Mouse (Mus musculus) intestine, postnatal 0 days (tissue): Measurements from ENCODE around the gene Abtb2. TPM values are rescaled to one million over a fixed set of nuclear protein-coding genes. Genes with fewer than 3 reads are reported as not detected.
A peak's percentile ranks its signal among the peaks of the same experiment; 100 is the strongest.

Experiments
- ATAC-seq: fragments of 200-750 bp; cut with Nextera tagmentation; 2 replicates; pipeline ENCODE4 v1.8.0; 2017; ENCODE audit warnings: mild to moderate bottlenecking, moderate TSS enrichment, moderate library complexity
- H3K27ac ChIP-seq: fragments of 300-500 bp; sonication (generic); 2 replicates; pipeline ENCODE4 v1.5.1; 2014; ENCODE audit warnings: mild to moderate bottlenecking, low read depth, low read length, moderate library complexity
- H3K27me3 ChIP-seq: fragments of 300-500 bp; sonication (generic); replicated peaks from 2 replicates; pipeline ENCODE4 v1.6.1; 2014; ENCODE audit warnings: low read length, mixed read lengths; ENCODE audit not compliant: control insufficient read depth, insufficient read depth
- H3K36me3 ChIP-seq: fragments of 300-500 bp; sonication (generic); 2 replicates; pipeline ENCODE4 v1.6.1; 2014; ENCODE audit warnings: mild to moderate bottlenecking, moderate library complexity; ENCODE audit not compliant: control insufficient read depth, insufficient read depth
- H3K4me1 ChIP-seq: fragments of 300-500 bp; sonication (generic); replicated peaks from 2 replicates; pipeline ENCODE4 v1.6.1; 2014; ENCODE audit warnings: antibody characterized with exemption, low read length, mixed read lengths; ENCODE audit not compliant: control insufficient read depth, insufficient read depth
- H3K4me2 ChIP-seq: fragments of 300-500 bp; sonication (generic); replicated peaks from 2 replicates; pipeline ENCODE4 v1.6.1; 2014; ENCODE audit warnings: low read depth, mild to moderate bottlenecking, moderate library complexity
- H3K4me3 ChIP-seq: fragments of 300-500 bp; sonication (generic); 2 replicates; pipeline ENCODE4 v1.5.1; 2014; ENCODE audit warnings: low read depth, low read length
- H3K9ac ChIP-seq: fragments of 300-500 bp; sonication (generic); 2 replicates; pipeline ENCODE4 v1.6.1; 2014; ENCODE audit warnings: mild to moderate bottlenecking, low read depth, low read length
- H3K9me3 ChIP-seq: fragments of 300-500 bp; sonication (generic); 2 replicates; pipeline ENCODE4 v1.6.1; 2016; ENCODE audit warnings: mixed run types; ENCODE audit not compliant: control insufficient read depth
- CTCF ChIP-seq: sonication (generic); IDR thresholded peaks from 2 replicates; pipeline ENCODE4 v1.5.1; 2016; ENCODE audit warnings: low read depth, mild to moderate bottlenecking, control low read depth, antibody characterized with exemption, moderate library complexity
- WGBS: fragments of 180-500 bp; shearing (Covaris S2); extraction: QIAGEN DNeasy Blood & Tissue Kit; methylation state at CpG from one replicate; pipeline ENCODE4 v1.1.7; 2014; 5-methylcytosine and 5-hydroxymethylcytosine counted together
- polyA plus RNA-seq: library from polyadenylated mRNA; unstranded; fragments of >200 nt; fragmentation: Nextera tagmentation; extraction: Ambion mirVana; gene quantifications from 2 replicates; pipeline ENCODE4 v1.2.1, GENCODE M21; 2015

Gene Abtb2
- polyA plus RNA-seq, 1 experiment from 2014 or later: 3.8 TPM

DNA sequence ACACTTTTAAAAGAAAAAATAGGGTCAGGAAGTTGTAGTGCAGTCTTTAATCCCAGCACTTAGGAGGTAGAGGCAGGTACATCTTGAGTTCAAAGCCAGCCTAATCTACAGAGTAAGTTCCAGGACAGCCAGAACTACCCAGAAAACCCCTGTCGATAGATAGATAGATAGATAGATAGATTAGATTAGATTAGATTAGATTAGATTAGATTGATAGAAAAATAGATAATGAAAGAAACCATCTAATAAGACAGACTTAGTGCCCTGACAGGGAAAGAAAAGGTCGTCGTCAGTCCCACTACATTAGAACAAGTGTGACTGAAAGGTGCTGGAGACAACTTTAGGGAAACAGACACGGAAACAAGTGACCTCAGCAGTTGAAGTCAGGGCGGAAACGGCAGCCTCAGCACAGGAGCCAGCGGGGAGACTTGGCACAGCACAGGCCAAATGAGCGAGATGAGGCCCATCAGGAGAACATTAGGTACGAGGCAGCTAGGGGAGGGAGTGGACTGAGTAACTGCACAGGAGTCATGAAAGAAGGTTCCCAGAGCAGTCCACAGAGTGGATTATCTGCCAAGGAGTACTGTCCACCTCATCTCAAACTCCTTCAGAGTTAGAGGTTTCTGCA is 189.5 kb downstream of the Abtb2 start:
- Histone ChIP-seq H3K27me3 (no peaks in the 10 kb centered on the region), H3K4me3 (no peak overlapping the region), H3K36me3 (peaks cover 39% of the 10 kb centered on the region), H3K4me1 (no peaks in the 10 kb centered on the region), H3K4me2 (no peak overlapping the region), H3K9me3 (no peaks in the 10 kb centered on the region), H3K9ac (no peak overlapping the region), H3K27ac (no peak overlapping the region)
- TF ChIP-seq CTCF: no peak
- 85% methylated on average over 9 of the region's 9 CpGs for WGBS
- ATAC-seq: no peak

DNA sequence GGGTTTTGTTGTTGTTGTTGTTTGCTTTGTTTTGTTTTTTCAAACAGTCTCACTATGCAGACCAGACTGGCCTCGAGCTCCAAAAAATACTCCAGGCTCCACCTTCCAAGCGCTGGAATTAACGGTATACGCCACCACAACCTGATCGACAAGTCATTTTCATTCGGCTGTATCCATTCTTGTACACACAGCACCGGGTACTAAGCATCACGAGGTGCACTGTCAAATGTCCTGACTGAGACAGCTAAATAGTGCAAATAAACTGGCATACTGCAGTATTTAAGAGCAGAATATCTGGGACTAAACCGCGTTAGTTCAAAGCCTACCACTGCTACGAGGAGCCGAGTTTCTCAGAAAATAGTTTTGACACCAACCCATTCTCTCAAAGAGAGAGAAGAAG is 194.3 kb downstream of the Abtb2 start:
- WGBS: under 1% methylated on average over 12 of the region's 12 CpGs
- peak; percentile 31 for ATAC-seq
- H3K4me3 ChIP-seq: peak overlapping the region; percentile 73
- no peaks in the 10 kb centered on the region for H3K27me3 ChIP-seq
- 0 out of 2 replicates have a peak, but pooled peaks cover 7% of the 10 kb centered on the region for H3K4me1 ChIP-seq
- no peaks in the 10 kb centered on the region for H3K9me3 ChIP-seq
- peak overlapping the region; percentile 82 for H3K27ac ChIP-seq
- H3K4me2 ChIP-seq: peak overlapping the region; percentile 84
- H3K9ac ChIP-seq: peak overlapping the region; percentile 62
- no peak for TF ChIP-seq CTCF
- peaks cover 10% of the 10 kb centered on the region; the same call in 1 of the 2 replicates for H3K36me3 ChIP-seq

DNA sequence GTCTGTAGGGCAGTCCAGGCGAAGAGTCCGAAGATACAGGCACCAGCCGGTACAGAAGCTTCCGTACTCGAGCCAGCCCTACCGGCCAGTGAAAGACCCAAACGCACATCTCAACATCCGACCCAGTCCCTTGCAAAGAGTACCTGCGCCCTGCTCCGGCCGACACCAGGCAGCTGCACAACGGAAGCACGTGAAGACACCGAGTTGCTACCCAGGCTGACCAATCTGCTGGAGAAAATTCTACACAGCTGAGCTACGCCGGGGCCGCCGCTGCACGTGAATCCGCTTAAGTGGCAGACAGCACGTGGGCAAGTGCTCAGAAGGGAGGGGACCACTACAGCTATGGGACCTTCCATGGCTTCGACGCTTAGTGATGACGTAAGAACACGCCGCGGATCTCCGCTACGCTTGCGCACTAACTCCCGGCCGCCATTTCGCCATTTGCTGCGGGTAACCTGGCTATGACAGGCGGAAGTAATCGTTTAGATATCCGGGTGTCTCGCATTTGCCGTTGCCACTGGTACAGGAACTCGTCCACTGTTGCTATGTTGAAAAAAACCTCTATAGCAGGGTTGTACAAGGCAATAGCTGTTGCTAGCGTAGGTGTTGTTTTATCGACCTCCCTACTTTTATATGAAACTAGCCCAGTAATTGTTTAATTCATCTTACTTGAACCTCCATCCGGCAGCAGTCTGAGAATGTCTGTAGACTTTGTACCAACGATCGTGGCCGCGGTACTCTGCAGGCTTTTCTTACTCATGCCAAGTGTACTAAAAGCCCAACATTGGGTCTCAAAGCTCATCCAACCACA is 195.0 kb downstream of the Abtb2 start, which contains the start of gene Nat10:
Gene Nat10, minus strand, starts transcription at position 365 of the 811 bp plus-strand sequence.
- peak; percentile 26; the same call in 1 of the 2 replicates for TF ChIP-seq CTCF
- WGBS: under 1% methylated on average over 47 of the region's 47 CpGs
- 0 out of 2 replicates have a peak, but pooled peaks cover 7% of the 10 kb centered on the region for H3K4me1 ChIP-seq

DNA sequence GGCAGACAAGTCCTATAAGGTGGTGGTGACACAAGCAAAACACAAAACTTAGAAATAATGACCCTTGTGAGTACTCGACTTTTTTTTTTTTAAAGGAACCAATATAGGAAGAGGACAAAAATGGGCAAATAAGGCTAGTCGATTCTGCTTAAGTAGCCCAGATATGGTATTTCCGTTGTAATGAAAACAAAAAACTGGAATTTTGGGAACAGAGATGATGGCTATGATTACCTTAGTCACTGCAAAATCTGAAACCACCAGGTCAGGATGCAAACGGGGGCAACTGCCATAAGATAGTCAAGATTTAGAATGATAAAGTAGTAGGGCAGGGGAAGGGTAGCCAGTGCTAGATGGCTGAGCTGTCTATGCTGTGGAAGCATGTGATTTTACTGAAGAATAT is 195.9 kb downstream of the Abtb2 start:
- no peak overlapping the region for H3K27ac ChIP-seq
- no peaks in the 10 kb centered on the region for H3K9me3 ChIP-seq
- H3K4me2 ChIP-seq: peak overlapping the region; percentile 84
- H3K4me1 ChIP-seq: 0 out of 2 replicates have a peak, but pooled peaks cover 7% of the 10 kb centered on the region
- no peaks in the 10 kb centered on the region for H3K27me3 ChIP-seq
- peak overlapping the region; percentile 73; the same call in 1 of the 2 replicates for H3K4me3 ChIP-seq
- H3K36me3 ChIP-seq: peaks cover 13% of the 10 kb centered on the region
- TF ChIP-seq CTCF: no peak
- ATAC-seq: no peak
- no peak overlapping the region for H3K9ac ChIP-seq
- WGBS: 30% methylated on average over 4 of the region's 4 CpGs

More for the DNA sequence above, 195.0 kb downstream of the Abtb2 start, which contains the start of gene Nat10:
- peaks cover 7% of the 10 kb centered on the region for H3K36me3 ChIP-seq
- H3K4me3 ChIP-seq: peak within 1 kb of the TSS; percentile 73
- H3K9me3 ChIP-seq: no peaks in the 10 kb centered on the region
- peak within 1 kb of the TSS; percentile 84 for H3K4me2 ChIP-seq
- peak; percentile 96 for ATAC-seq
- H3K27ac ChIP-seq: peak within 1 kb of the TSS; percentile 82
- no peaks in the 10 kb centered on the region for H3K27me3 ChIP-seq
- peak within 1 kb of the TSS; percentile 62 for H3K9ac ChIP-seq

DNA sequence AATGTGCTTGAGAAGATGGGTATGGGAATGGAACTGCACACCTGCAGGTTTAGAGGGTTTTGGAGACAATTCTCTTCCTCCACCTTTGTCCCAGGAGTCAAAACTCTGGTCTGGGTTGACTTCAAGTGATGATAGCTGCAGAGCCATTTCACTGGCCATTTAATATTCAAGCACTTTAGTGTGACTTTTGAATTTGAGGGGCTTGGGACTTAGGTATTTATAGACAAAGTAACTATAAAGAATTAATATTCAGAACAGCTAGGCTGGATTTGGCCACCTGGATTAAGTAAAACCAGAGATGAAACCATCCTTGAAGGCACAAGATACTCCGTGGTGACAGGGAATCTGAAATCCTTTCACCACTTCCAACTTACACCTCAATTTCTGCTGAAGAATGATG is 196.4 kb downstream of the Abtb2 start:
- WGBS: 61% methylated on average over 1 of the region's 1 CpGs
- H3K4me1 ChIP-seq: 0 out of 2 replicates have a peak, but pooled peaks cover 7% of the 10 kb centered on the region

More for the DNA sequence above, 196.4 kb downstream of the Abtb2 start:
- Histone ChIP-seq H3K9ac (no peak overlapping the region), H3K4me3 (no peak overlapping the region), H3K27me3 (no peaks in the 10 kb centered on the region), H3K9me3 (no peaks in the 10 kb centered on the region), H3K4me2 (no peak overlapping the region), H3K36me3 (peaks cover 15% of the 10 kb centered on the region), H3K27ac (no peak overlapping the region)
- no peak for TF ChIP-seq CTCF
- ATAC-seq: no peak

Other genes with a start within 250 kb of the Abtb2 start
- not detected in 2 replicates for gene Elf5, start 154.6 kb upstream of the Abtb2 start, polyA plus RNA-seq
- 173 and 179 TPM in 2 replicates for gene Cat, start 81.2 kb upstream of the Abtb2 start, polyA plus RNA-seq
- gene Nat10, start 195.0 kb downstream of the Abtb2 start, polyA plus RNA-seq: 8.8 and 9.3 TPM in 2 replicates
- gene Caprin1, start 231.3 kb downstream of the Abtb2 start, polyA plus RNA-seq: 91.4 and 103 TPM in 2 replicates